ENCODE assay signal across 20 mouse cellular contexts in genomic region chr3:68633577-68633976, GRCm38 (mm10). TPM values are rescaled to one million over a fixed set of nuclear protein-coding genes. Genes with fewer than 3 reads are reported as not detected.
"Had no signal": no experiment of that assay in that cellular context is flagged by ENCODE, and none has a peak within 500 bp of the region (broad histone marks: within the 10 kb centered on the region; RNA-seq: fewer than 3 reads in every experiment).

No protein-coding gene starts in this region.

- H3K36me3 ChIP-seq: kidney, embryonic 15.5 days; liver, embryonic 13.5 days; midbrain, embryonic 12.5 days; midbrain, embryonic 15.5 days had no signal

- H3K27me3 ChIP-seq: kidney, embryonic 15.5 days; liver, embryonic 13.5 days; midbrain, embryonic 12.5 days; midbrain, embryonic 15.5 days; neural tube, embryonic 13.5 days had no signal

- DNase-seq: kidney, adult 2 months; kidney, postnatal 10 days; kidney, postnatal 36 days; layer of hippocampus, postnatal 36 days; liver, embryonic 13.5 days; lung, adult 2 months; lung, postnatal 36 days; thymus, adult 2 months; thymus, postnatal 14 days; thymus, postnatal 4 days had no signal

- H3K4me1 ChIP-seq: kidney, embryonic 15.5 days; liver, embryonic 13.5 days; midbrain, embryonic 15.5 days had no signal

- H3K9ac ChIP-seq: kidney, embryonic 15.5 days; liver, embryonic 13.5 days; midbrain, embryonic 12.5 days; midbrain, embryonic 15.5 days; neural tube, embryonic 13.5 days had no signal

- H3K4me2 ChIP-seq: kidney, embryonic 15.5 days; liver, embryonic 13.5 days; midbrain, embryonic 12.5 days; midbrain, embryonic 15.5 days; neural tube, embryonic 13.5 days had no signal

- H3K9me3 ChIP-seq: kidney, embryonic 15.5 days; liver, embryonic 13.5 days; midbrain, embryonic 12.5 days; midbrain, embryonic 15.5 days; neural tube, embryonic 13.5 days had no signal

- H3K27ac ChIP-seq: kidney, embryonic 15.5 days; left cerebral cortex, adult 2 months; liver, embryonic 13.5 days; midbrain, embryonic 12.5 days; midbrain, embryonic 15.5 days; neural tube, embryonic 13.5 days; stomach, postnatal 0 days had no signal

- H3K4me3 ChIP-seq: kidney, embryonic 15.5 days; left cerebral cortex, adult 2 months; liver, embryonic 13.5 days; midbrain, embryonic 12.5 days; midbrain, embryonic 15.5 days; myocyte; neural tube, embryonic 13.5 days had no signal

- ATAC-seq: intestine, postnatal 0 days; midbrain, embryonic 15.5 days had no signal

RNA-seq across cellular contexts. Expression of gene Il12a, which starts 56.9 kb away (rescaled TPM):
- total RNA-seq: liver, adult 2 months had no signal
- polyA plus RNA-seq: intestine, postnatal 0 days; liver, adult 2 months; midbrain, embryonic 12.5 days; midbrain, embryonic 15.5 days; neural tube, embryonic 13.5 days; stomach, embryonic 14.5 days had no signal
